Mouse (Mus musculus) liver, embryonic 14.5 days (tissue): ENCODE results near the gene Gm21887.
"Not testable (repeated sequence)": the region's sequence is repeated elsewhere in the genome, so short reads cannot be mapped to it uniquely, and the experiment has no call there.

ENCODE experiments used
- CTCF ChIP-seq: IDR thresholded peaks from 2 replicates; pipeline ENCODE4 v1.5.1; 2016; ENCODE audit warnings: antibody characterized with exemption, low read depth, control low read depth
- EP300 ChIP-seq: IDR thresholded peaks from 2 replicates; pipeline ENCODE4 v1.6.1; 2016; ENCODE audit warnings: antibody characterized with exemption, low read depth

DNA sequence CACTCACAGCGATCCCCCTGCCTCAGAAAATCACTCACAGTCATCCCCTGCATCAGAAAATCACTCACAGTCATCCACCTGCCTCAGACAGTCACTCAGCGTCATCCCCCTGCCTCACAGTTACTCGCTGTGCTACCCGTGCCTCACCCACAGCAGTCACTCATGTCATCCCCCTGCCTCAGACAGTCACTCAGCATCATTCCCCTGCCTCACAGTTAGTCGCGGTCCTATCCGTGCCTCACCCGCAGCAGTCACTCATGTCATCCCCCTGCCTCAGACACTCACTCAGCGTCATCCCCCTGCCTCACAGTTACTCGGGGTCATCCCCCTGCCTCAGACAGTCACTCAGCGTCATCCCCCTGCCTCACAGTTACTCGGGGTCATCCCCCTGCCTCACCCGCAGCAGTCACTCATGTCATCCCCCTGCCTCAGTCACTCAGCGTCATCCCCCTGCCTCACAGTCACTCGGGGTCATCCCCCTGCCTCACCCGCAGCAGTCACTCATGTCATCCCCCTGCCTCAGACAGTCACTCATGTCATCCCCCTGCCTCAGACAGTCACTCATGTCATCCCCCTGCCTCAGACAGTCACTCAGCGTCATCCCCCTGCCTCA lies 13.4 kb upstream of the Gm21887 start:
- not testable (repeated sequence) for TF ChIP-seq CTCF, EP300
